Mouse (Mus musculus) spleen, adult 18-20 months (tissue): ENCODE results near the gene Mcm9.
"Not testable (repeated sequence)": the region's sequence is repeated elsewhere in the genome, so short reads cannot be mapped to it uniquely, and the experiment has no call there.

Experiments used
- DNase-seq, 2 experiments: peaks; one replicate each; pipeline ENCODE4 v3.0.0; 2022; ENCODE audit warnings: mixed read lengths in 2 of 2

The Mcm9 gene

GRCm38 (mm10) chr10:53630339-53630738 is at the start of gene Mcm9:
Gene Mcm9, minus strand, starts transcription at chr10:53630439.
- DNase-seq: not testable (repeated sequence)

- DNase-seq: no peak
Observed at GRCm38 (mm10) chr10:53661788-53662187, 31.5 kb upstream of the Mcm9 start.

DNA sequence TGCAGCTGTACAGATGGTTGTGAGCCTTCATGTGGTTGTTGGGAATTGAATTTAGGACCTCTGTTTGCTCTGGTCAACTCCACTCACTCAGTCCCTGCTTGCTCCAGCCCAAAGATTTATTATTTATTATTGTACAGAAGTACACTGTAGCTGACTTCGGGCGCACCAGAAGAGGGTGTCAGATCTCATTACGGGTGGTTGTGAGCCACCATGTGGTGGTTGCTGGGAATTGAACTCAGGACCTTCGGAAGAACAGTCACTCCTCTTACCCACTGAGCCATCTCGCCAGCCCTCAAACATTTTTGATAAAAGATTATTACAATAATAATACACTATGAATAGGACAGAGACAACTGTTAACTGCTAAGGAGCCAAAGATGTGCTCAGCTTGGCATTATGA is 24.0 kb upstream of the Mcm9 start:
- not testable (repeated sequence) for DNase-seq

- DNase-seq: no peak
Observed at GRCm38 (mm10) chr10:53650683-53651082, 20.4 kb upstream of the Mcm9 start.

GRCm38 (mm10) chr10:53641507-53641906 is 11.3 kb upstream of the Mcm9 start:
- DNase-seq: no peak

DNA sequence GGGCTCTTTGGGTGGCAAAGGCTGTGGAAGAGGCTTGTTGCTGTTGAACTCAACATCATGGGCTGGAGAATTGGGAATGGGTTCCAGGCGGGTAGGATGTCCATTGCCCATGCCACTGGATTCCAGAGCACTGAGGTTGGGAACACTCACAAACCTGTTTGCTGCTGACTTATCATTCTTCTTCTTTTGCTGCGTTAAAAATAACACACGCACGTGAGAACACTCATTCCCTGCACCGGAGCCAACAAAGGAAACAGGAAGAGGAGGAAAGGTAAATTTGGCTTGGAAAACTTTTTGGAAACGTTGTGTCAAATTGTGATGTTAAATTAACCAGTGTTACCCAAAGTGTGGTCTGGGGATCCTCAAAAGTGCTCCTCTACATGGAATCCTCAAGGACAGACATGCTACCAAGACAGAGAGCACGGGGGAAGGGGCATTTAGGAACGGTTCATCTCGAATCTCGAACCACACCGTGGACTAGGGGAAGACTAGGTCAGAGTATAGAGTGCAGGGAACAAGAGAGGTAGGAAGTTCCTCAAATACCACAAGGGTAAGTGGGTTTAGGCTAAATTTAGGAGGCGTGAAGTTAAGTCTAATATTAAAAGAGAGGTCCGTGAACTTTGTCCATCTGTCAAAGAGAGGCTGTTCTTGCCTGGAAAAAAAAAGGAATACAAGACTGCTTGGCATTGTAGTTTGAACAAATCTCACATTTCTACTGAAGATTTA is 5.2 kb upstream of the Mcm9 start:
- no peak for DNase-seq

GRCm38 (mm10) chr10:53634160-53634559 is 3.9 kb upstream of the Mcm9 start:
- no peak for DNase-seq

- DNase-seq: peak; percentile 90 to 96
Observed at GRCm38 (mm10) chr10:53629918-53630250, 355 bp downstream of the Mcm9 start.

GRCm38 (mm10) chr10:53629247-53629917 is 857 bp downstream of the Mcm9 start:
- peak; percentile 84 to 95 for DNase-seq

- no peak for DNase-seq
Observed at GRCm38 (mm10) chr10:53615850-53616616, 14.2 kb downstream of the Mcm9 start.

DNA sequence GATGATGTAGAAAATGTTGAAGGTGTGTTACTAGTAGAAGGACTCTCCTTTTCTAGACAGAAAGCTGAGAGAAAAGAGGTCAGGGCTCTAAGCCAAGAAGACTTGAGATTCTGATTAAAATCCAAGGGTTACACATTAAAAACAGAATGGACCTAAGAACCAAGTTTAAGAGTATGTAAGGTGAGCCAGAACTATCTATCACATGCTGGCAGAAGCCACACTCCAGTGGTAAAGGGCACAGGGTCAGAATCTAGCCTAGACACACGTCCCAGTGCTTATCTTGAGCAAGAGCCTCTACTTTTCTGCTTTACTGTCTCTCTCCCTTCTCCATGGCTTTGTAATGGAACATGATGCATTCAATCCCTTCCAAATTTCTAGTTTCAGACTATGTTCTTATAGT is 16.3 kb downstream of the Mcm9 start:
- DNase-seq: no peak

GRCm38 (mm10) chr10:53612172-53612571 is 18.1 kb downstream of the Mcm9 start:
- no peak for DNase-seq

DNA sequence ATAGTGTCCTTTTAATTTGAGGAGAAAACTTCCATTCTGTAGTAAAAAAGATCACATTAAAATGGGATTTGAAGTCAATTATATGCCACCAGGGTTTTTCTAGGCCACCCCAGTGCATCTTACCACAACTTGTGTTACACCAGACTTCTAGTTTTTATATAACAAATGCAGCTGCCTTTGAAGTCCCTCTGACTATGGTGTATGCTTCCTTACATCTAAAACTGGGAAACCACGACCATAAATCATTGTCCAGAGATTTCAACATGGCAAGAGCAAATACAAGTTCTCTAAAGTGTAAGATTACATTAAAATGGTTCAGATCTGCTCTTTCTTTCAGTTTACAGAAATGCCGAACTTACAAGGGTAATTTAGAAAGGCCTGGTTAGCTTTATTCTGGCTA is 22.0 kb downstream of the Mcm9 start:
- no peak for DNase-seq

- no peak for DNase-seq
Observed at GRCm38 (mm10) chr10:53605328-53605727, 24.9 kb downstream of the Mcm9 start.

GRCm38 (mm10) chr10:53598821-53599220 is 31.4 kb downstream of the Mcm9 start:
- no peak for DNase-seq

DNA sequence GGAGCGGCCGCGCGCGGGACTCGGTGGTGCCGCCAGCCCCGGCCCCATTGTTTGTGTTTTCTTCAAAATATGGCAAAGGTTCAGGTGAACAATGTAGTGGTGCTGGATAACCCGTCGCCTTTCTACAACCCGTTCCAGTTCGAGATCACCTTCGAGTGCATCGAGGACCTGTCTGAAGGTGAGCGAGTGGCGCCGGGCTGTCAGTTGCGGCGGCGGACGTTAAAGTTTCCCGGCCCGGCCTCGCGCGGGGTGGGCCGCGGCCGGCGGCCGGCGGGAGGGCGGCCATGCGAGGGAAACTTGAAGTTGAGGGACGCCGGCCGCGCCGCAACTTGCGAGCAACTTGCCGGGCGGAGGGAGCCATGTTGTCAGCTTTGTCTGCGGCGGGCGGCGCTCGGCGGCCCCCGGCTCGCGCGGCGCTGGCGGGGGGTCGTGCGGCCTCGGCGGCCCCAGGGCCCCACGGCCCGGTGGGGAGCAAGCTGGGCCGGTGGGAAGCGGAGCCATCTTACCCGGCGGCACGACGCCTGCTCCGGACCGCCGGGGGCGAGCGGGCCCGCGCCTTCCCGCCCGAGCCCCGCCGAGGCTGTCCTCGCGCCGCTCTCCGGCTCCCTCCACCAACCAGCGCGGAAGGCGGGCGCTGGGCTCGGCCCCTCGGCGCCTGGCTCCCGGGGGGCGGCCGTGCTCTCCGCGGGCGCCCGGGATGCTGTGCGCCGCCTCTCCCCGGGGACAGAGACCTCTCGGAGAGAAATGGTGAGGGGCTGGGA is 32.9 kb downstream of the Mcm9 start:
- DNase-seq: peak; percentile 39 to 56

GRCm38 (mm10) chr10:53596677-53597120 is 33.5 kb downstream of the Mcm9 start, which contains the start of gene Asf1a:
Gene Asf1a, plus strand, starts transcription at chr10:53596757.
- DNase-seq: peak; percentile 92 to 96

- no peak for DNase-seq
Observed at GRCm38 (mm10) chr10:53595744-53596676, 34.2 kb downstream of the Mcm9 start.

- DNase-seq: no peak
Observed at GRCm38 (mm10) chr10:53585777-53586176, 44.5 kb downstream of the Mcm9 start.

GRCm38 (mm10) chr10:53581087-53581486 is 49.2 kb downstream of the Mcm9 start:
- DNase-seq: no peak

GRCm38 (mm10) chr10:53580621-53581081 is 49.6 kb downstream of the Mcm9 start:
- DNase-seq: peak in 1 of 2 experiments; percentile 26

DNA sequence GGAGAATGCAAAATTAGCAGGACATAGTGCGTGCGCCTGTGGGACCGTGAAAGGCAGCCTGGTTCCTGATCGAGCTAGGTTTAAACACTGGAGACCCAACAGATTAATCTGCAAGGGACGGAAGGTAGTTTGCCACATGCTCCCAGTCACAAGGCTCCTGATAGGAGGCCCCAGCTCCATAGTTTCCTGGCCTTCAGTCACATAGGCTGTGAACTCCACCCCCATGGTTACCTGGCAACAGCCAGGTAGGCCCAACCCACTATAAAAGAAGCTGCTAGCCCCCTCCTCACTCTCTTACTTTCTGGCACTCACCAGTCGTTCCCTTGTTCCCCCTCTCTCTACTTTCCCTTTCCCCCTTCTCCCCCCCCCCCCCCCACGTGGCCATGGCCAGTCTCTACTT is 50.1 kb downstream of the Mcm9 start:
- no peak for DNase-seq
